Mouse (Mus musculus): ENCODE results near the gene Rlbp1.

DNA sequence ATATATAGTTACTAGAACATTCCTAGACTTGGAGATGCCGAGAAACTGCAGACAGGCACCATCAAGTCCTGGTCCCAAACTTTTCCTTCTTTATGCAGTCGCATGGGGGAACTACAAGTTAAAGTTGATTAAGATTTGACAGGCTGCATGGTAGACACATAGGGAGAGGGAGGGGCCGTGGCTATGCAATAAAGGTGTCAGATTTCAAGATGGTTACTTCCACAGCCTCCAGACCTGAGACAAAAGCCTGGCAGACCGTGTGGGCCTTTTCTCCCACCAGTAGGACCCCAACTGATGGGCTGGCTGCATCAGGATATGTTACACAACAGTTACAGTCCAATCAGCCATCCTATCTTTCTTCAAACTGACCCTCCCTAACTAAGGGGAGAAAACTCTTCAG is 17.4 kb downstream of the Rlbp1 start:
- TF ChIP-seq CTCF (IDR thresholded peaks at IDR 0.05; ENCODE audit: low read depth) (no peak), EP300 (IDR thresholded peaks at IDR 0.05; ENCODE audit: low read depth) (no peak)
